Mouse (Mus musculus): Measurements from ENCODE around the gene Map3k11.
"Not testable (repeated sequence)": the region's sequence is repeated elsewhere in the genome, so short reads cannot be mapped to it uniquely, and the experiment has no call there.

Gene Map3k11

DNA sequence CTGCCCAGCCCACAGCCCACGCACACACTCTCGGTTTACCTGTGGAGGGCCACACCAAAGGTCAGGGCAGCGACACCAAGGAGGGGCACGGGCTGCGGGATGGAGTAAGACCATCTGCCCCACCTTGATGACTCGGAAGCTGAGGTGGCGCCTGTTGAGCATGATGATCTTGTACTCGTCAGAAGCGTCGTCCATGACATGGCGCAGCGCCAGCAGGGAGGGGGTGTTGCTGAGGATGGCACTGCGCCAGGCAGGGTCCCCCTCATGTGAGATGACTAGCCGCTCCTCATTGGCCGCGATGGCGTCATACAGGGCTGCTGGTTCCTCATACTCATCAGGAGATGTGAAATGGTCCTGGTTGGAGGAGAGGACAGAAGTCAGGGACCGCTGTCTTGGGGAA lies 22.2 kb upstream of the Map3k11 start:
- DNase-seq (ENCODE audit: low read depth, low spot score): no peak

DNA sequence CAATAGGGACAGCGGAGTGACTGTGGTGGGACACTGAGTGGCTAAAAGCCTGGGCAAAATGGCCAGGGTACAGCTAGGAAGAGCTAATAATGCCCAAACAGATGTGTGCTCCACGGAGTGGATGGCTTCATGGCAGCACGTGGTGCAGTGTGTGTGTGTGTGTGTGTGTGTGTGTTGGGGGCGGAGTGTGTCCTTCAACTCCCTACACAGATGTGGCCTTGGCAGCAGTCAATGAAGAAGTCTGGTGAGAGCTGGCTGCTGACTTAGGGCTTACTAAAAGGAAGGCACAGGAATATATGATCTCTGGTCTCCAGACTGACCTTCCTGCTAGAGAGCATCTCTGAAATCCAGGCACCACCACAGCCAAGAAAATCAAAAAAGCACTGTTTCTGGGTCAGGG lies 20.2 kb upstream of the Map3k11 start:
- no peak for DNase-seq (ENCODE audit: low read depth, low spot score)

DNA sequence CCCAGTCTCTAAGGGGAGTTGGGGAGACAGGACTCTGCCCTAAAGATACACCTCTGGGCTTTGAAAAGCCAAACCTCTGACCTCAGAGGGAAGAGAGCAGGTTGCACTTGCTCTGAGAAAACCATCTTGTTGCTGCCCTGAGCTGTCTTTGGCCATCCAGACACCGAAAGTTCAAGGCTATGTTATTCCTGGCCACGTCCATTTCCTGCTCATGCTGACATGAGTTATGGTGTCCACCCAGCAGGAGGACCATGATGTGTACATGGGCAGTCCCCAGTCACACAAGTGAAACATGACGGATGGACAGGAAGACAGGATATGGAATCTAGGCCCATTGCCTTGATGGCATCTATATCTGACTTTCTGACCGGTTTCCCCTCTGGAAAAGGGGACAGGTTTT lies 8.1 kb upstream of the Map3k11 start:
- DNase-seq (ENCODE audit: low read depth, low spot score): no peak

DNA sequence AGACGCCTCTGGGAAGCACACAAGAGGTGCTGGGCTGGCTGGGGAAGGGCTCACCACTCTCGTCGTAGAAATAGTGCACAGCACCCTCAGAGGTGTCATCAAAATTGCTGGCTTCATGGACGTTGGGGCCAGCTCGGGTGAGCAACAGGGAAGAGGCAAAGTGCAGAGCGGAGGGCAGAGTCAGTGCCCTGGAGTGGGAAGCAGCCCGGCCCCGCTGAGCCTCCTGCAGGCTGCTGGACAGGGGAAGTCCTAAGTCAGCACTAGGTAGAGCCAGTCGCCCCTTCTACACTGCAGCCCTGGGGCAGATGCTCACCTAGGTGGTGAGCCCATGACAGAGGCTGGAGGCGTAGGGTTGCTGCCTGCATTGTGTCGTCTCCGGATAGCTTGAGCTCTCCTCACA lies 4.3 kb upstream of the Map3k11 start:
- no peak for DNase-seq (ENCODE audit: low read depth, low spot score)

DNA sequence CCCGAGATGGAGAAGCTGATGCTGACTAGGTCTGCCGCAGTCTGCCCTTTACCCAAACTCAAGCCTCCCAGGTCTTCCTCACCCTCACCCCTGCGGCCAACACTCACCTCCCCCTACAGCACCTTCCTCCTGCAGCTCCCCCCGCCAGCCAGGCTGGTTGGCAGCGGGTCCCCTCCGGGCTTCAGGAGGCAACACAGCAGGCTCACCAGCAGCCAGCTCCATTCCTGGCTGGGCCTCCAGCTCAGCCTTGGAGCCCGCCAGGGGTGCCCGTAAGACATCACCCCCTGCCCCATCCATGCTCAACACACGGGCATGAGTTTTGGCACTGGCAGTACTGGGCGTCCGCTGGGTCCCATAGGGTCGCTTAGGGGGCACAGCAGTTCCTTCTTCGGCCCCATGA lies 3.6 kb upstream of the Map3k11 start:
- DNase-seq (ENCODE audit: low read depth, low spot score): no peak

- no peak for DNase-seq (ENCODE audit: low read depth, low spot score)
These were observed 3.1 kb upstream of the Map3k11 start for GRCm38 (mm10) chr19:5685431-5685830.

- no peak for DNase-seq (ENCODE audit: low read depth, low spot score)
These were observed 2.7 kb upstream of the Map3k11 start for GRCm38 (mm10) chr19:5685861-5686260.

DNA sequence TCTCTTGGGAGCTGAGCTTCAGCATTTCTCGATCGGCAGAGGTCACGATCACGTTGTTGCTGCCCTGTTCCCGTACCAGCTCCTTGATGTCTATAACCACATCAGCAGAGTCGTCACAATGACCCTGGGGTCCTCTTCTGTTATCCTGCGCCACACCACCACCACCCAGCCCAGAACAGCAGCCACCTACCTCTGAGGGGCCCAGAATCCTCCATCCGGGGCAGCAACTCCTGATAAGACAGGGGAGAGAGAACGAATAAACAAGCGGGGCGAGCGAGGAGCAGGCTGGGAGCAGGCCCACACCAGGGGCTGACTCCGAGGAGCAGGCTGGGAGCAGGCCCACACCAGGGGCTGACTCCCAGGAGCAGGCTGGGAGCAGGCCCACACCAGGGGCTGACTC lies 2.1 kb upstream of the Map3k11 start:
- DNase-seq (ENCODE audit: low read depth, low spot score): no peak

DNA sequence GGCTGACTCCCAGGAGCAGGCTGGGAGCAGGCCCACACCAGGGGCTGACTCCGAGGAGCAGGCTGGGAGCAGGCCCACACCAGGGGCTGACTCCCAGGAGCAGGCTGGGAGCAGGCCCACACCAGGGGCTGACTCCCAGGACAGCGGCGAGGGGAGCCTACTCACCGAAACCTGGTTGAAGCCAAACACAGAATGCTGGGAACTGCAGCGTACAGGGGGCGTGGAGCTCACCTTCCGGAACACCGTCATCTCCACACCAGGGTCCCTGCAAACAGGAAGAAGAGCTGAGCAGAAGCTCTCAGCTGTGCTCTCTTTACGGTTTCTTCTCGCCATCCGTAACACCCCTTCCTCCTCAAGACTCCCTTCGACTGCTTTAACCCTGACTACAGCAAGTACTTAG lies 1.6 kb upstream of the Map3k11 start:
- DNase-seq (ENCODE audit: low read depth, low spot score): not testable (repeated sequence)

DNA sequence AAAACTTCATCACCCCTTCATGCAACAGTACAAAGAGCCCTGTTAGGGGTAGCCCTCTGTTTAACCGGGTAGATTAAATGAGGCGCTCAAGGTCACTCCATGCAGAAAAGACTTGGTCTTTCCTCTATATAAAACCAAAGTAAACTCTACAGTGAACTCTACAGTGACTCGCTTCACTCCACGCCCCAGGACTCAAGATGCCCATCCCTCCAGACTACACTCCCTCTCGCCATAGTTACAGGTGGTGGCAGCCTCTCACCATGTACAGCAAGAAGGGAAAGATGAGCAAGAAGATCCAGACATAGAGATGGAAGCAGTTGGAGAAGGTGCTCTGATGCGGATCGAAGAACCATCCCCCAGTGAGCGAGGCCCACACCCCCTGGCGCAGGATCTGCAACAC lies 804 bp upstream of the Map3k11 start:
- no peak for DNase-seq (ENCODE audit: low read depth, low spot score)

GRCm38 (mm10) chr19:5689088-5689428 lies 516 bp downstream of the Map3k11 start:
- no peak for DNase-seq (ENCODE audit: low read depth, low spot score)

DNA sequence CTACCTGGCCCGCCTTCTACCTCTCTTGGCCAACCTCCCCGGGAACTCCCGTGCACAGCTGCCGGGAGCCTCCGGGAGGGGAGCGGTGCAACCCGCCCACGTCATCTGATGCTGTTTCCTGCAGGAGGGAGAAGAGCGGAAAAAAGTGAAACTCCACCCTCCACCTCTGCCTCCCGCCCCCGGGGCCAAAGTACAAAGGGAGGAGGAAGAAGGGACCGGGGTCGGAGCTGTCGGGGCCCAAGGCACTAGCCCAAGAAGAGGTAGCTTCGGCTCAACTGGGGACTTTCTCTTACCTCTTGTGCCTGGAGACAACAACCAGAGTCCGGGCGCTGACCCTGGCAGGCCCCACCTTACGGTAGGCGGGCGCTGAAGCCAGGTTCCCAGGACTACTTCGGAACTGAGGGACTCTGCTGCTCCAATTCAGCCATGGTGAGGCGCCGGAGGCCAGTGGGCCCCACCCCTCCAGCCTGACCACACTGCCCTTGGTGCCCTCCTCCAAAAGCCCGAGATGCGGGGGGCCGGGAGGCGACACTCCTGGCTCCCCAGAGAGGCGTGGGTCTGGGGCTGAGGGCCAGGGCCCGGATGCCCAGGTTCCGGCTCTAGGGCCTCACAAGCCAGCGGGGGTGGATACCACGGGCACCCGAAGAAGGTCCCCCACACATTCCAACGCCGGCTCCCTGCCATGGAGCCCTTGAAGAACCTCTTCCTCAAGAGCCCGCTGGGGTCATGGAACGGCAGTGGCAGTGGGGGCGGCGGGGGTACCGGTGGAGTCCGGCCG lies 1.2 kb downstream of the Map3k11 start:
- peak; percentile 81 for DNase-seq (ENCODE audit: low read depth, low spot score)

GRCm38 (mm10) chr19:5690343-5690735 lies 1.8 kb downstream of the Map3k11 start:
- no peak for DNase-seq (ENCODE audit: low read depth, low spot score)

GRCm38 (mm10) chr19:5691601-5692000 lies 3.1 kb downstream of the Map3k11 start:
- no peak for DNase-seq (ENCODE audit: low read depth, low spot score)

DNA sequence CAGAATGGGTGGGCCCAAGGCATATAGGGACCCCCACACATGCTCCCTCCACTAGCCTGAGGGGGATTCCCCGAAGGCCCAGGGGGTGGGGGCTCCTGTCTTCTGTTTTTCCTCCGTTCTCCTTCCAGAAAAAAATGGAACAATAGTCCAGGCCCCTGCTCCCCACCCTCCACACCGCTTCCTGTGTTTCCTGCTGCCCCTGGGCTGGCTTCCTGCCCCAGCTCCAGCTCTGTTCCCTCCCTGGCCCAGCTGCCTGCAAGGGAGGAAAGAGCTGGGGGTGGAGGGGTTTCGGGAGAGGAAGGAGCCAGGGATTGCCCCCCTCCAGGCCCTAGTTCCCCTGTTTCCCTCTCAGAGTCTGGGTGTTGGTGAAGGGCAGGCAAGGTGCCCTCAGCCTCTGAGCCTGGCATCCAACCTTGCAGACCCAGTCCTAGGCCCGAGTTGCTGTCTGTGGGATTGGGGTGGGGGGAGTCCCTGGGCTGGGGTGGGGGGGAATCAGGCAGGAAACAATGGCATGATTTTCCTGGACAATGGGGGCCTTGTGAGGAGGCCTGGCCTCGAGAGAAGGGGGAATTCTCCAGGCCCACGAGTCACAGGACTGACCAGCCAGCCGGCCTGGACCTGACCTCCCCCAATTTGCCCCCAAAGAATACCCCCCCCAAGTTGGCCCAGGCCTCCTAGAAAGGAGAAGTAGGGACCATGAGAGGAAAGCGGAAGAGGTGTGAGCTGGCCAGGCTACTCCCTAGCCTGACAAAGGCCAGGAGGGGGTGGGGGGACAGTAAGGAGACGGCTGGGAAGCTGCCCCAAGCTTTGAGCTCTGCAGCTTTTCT lies 3.8 kb downstream of the Map3k11 start:
- DNase-seq (ENCODE audit: low read depth, low spot score): no peak

- no peak for DNase-seq (ENCODE audit: low read depth, low spot score)
These were observed 4.4 kb downstream of the Map3k11 start for GRCm38 (mm10) chr19:5692913-5693396.

DNA sequence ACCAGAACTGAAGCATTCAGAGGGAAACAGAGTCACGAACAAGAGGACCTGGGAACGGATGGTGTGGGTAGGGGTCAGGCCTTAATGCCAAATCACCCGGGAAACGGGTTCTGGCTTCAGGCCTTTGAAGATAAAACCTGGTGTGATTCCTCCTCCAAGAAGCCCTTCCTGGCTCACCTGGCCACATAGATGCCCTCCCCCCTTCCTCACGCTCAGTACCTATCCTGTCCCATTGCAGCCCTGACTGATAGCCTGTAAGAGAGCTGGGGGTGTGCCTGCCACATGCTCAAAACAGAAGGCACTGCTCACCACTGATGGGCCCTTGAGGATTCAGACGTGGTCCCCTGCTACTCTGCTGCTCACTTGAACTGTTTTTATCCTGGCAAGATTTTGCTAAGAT lies 5.3 kb downstream of the Map3k11 start:
- DNase-seq (ENCODE audit: low read depth, low spot score): no peak

DNA sequence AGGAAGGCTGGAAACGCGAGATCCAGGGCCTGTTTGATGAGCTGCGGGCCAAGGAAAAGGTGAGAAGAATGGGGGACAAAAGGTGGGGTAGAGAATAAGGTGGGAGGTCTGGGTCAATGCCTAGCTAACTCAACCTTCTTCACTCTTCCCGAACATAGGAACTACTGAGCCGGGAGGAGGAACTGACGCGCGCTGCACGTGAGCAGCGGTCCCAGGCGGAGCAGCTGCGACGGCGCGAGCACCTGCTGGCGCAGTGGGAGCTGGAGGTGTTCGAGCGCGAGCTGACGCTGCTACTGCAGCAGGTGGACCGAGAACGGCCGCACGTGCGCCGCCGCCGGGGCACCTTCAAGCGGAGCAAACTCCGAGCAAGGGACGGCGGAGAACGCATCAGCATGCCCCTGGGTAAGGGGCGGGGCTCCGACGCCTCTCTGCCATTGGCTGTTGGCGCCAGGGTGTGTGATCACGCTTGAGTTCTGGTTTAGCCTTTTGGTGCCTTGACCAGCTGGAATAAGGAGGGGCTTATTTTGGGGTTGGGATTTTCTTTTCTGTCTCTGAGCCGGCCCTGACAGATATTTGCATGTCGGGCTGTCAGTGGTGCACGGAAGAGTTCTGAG lies 7.4 kb downstream of the Map3k11 start:
- peak; percentile 57 for DNase-seq (ENCODE audit: low read depth, low spot score)

- no peak for DNase-seq (ENCODE audit: low read depth, low spot score)
These were observed 15.7 kb downstream of the Map3k11 start, which contains the start of gene Kcnk7 for GRCm38 (mm10) chr19:5704163-5704800. TSS of gene Kcnk7 (plus strand) at chr19:5704367.

DNA sequence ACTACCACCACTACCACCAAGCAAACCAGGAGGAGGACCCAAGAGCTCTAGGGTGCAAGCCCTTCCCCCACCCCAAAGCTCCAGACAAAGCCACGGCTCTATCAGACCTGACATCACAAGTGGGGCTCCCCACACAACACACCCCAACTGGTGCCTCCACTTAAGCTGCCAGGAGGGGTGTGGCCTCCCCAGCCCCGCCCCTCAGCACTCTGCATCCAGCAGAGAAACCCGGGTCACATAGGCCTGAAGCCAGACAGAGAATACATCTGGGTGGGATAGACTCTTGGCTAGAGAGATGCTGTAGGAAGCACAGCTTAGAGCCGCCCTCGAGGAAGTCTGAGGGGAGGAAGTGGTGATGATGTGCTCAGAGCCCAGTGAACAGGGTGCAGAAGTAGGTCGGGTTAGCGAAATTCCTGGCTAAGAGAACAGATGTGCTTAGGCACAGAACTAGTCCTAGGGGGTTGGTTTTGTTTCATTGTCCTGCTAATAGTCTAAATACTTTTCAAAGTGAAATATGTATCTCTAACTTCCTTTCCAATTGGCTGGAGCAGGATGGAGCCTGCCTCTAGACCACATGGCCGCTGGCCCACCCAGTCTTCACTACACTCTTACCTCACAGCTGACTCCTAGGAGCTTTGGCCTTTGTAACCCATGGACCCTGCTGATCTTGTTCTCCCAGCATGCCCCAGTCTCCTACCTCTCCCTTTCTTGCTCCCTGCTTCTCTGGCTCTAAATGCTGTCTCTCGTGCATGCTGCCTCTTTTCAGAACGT lies 16.4 kb downstream of the Map3k11 start:
- DNase-seq (ENCODE audit: low read depth, low spot score): no peak

DNA sequence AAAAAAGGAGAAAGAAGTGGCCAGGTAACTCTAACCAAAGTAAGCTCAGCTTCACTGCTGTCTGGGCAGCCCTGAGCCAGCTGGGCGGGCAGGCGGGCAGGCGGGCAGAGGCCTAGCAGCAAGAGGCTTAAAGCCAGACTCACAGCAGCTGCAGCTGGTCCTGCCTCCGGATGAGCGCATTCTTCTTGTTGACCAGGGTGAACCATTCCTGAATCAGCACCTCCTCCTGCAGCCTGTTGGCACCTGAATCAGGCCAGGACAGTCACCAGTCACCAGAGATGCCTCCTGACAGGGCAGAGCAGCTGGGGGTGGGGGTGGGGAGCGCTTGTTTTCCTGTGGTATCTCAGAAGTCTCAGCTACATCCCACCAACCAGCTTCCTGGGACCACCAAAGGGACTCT lies 21.5 kb downstream of the Map3k11 start:
- no peak for DNase-seq (ENCODE audit: low read depth, low spot score)
